Comparison of ENCODE assay signal across 14 mouse cellular contexts in genomic region chr1:39439661-39440548, GRCm38 (mm10). TPM values are rescaled to one million over a fixed set of nuclear protein-coding genes. Genes with fewer than 3 reads are reported as not detected.
A peak's percentile ranks its signal among the peaks of the same experiment; 100 is the strongest.
DNase-seq lines count a peak whose midpoint lies in the region; ATAC-seq and TF ChIP-seq lines count a peak whose summit lies in the region.
"Had no signal": no experiment of that assay in that cellular context is flagged by ENCODE, and none has a peak within 500 bp of the region (broad histone marks: within the 10 kb centered on the region; RNA-seq: fewer than 3 reads in every experiment).

No protein-coding gene starts in this region.

- H3K9me3 ChIP-seq in hindbrain, embryonic 15.5 days = no peaks in the 10 kb centered on the region
- no peaks in the 10 kb centered on the region for H3K9me3 ChIP-seq in hindbrain, embryonic 11.5 days (ENCODE audit: control insufficient read depth, low read length)
- no peaks in the 10 kb centered on the region for H3K9me3 ChIP-seq in neural tube, embryonic 13.5 days
- no peaks in the 10 kb centered on the region for H3K9me3 ChIP-seq in midbrain, postnatal 0 days (ENCODE audit: low read length)
- H3K9me3 ChIP-seq in liver, embryonic 11.5 days (ENCODE audit: control insufficient read depth, low read length) = no peaks in the 10 kb centered on the region
- H3K9me3 ChIP-seq: embryonic facial prominence, embryonic 15.5 days; lung, embryonic 15.5 days had no signal

- ATAC-seq in cerebellum, adult (ENCODE audit: insufficient number of reproducible peaks, low FRiP score, low TSS enrichment) = no peak
- peak; percentile 59 for ATAC-seq in hindbrain, embryonic 15.5 days (ENCODE audit: low FRiP score, low read depth)
- ATAC-seq in hindbrain, embryonic 11.5 days (ENCODE audit: low FRiP score) = no peak
- 0 out of 2 replicates have a peak, but pooled peaks have one; percentile 32 for ATAC-seq in neural tube, embryonic 13.5 days (ENCODE audit: low read depth)
- ATAC-seq in midbrain, postnatal 0 days (ENCODE audit: low FRiP score) = peak; percentile 78
- no peak for ATAC-seq in liver, embryonic 11.5 days (replicated peaks; ENCODE audit: low FRiP score)

- no peak overlapping the region for H3K27ac ChIP-seq in hindbrain, embryonic 15.5 days (replicated peaks)
- H3K27ac ChIP-seq in hindbrain, embryonic 11.5 days (ENCODE audit: low read depth, low read length) = no peak overlapping the region
- H3K27ac ChIP-seq in neural tube, embryonic 13.5 days (replicated peaks) = no peak overlapping the region
- peak overlapping the region; percentile 34; the same call in 1 of the 2 replicates for H3K27ac ChIP-seq in midbrain, postnatal 0 days (ENCODE audit: low read depth, low read length)
- no peak overlapping the region for H3K27ac ChIP-seq in liver, embryonic 11.5 days (ENCODE audit: low read depth, low read length)
- H3K27ac ChIP-seq: embryonic facial prominence, embryonic 15.5 days; kidney, postnatal 0 days; lung, embryonic 15.5 days had no signal

- H3K9ac ChIP-seq in hindbrain, embryonic 15.5 days = no peak overlapping the region
- H3K9ac ChIP-seq in hindbrain, embryonic 11.5 days (ENCODE audit: low read depth, low read length) = no peak overlapping the region
- H3K9ac ChIP-seq in neural tube, embryonic 13.5 days = no peak overlapping the region
- H3K9ac ChIP-seq in midbrain, postnatal 0 days (replicated peaks; ENCODE audit: low read length, poor library complexity, severe bottlenecking) = no peak overlapping the region
- H3K9ac ChIP-seq in liver, embryonic 11.5 days (ENCODE audit: low read depth, low read length) = no peak overlapping the region
- H3K9ac ChIP-seq: embryonic facial prominence, embryonic 15.5 days; lung, embryonic 15.5 days had no signal

- H3K27me3 ChIP-seq in hindbrain, embryonic 15.5 days = no peaks in the 10 kb centered on the region
- H3K27me3 ChIP-seq in hindbrain, embryonic 11.5 days (ENCODE audit: control insufficient read depth, insufficient read depth, low read length) = no peaks in the 10 kb centered on the region
- no peaks in the 10 kb centered on the region for H3K27me3 ChIP-seq in neural tube, embryonic 13.5 days
- H3K27me3 ChIP-seq in midbrain, postnatal 0 days (ENCODE audit: insufficient read depth, low read length) = no peaks in the 10 kb centered on the region
- H3K27me3 ChIP-seq in liver, embryonic 11.5 days (replicated peaks; ENCODE audit: control insufficient read depth, insufficient read depth, low read length) = no peaks in the 10 kb centered on the region
- H3K27me3 ChIP-seq: embryonic facial prominence, embryonic 15.5 days; lung, embryonic 15.5 days had no signal

- peaks cover 23% of the 10 kb centered on the region for H3K4me1 ChIP-seq in hindbrain, embryonic 15.5 days (replicated peaks)
- H3K4me1 ChIP-seq in hindbrain, embryonic 11.5 days (replicated peaks; ENCODE audit: control insufficient read depth, insufficient read depth, low read length) = no peaks in the 10 kb centered on the region
- peaks cover 18% of the 10 kb centered on the region for H3K4me1 ChIP-seq in neural tube, embryonic 13.5 days (replicated peaks)
- peaks cover 17% of the 10 kb centered on the region; the same call in 1 of the 2 replicates for H3K4me1 ChIP-seq in midbrain, postnatal 0 days (ENCODE audit: insufficient read depth, low read length)
- H3K4me1 ChIP-seq in liver, embryonic 11.5 days (replicated peaks; ENCODE audit: control insufficient read depth, insufficient read depth, low read length) = peaks cover 25% of the 10 kb centered on the region

- DNase-seq in cerebellum, postnatal 25 days = peak; percentile 65 to 77
- no peak for DNase-seq in hindbrain, embryonic 11.5 days (ENCODE audit: low spot score)
- DNase-seq in neural tube, embryonic 10.5 days (ENCODE audit: extremely low spot score, low spot score) = no peak
- peak; percentile 73 for DNase-seq in midbrain, postnatal 0 days (ENCODE audit: low spot score)
- DNase-seq in liver, embryonic 11.5 days (ENCODE audit: low spot score) = no peak
- DNase-seq: adrenal gland, postnatal 25 days; B cell, adult 2 months; thymus, postnatal 4 days had no signal

- no peak for TF ChIP-seq CTCF in midbrain, postnatal 0 days (IDR thresholded peaks at IDR 0.05)

- WGBS in hindbrain, embryonic 15.5 days = 65% methylated on average over 12 of the region's 12 CpGs
- WGBS in hindbrain, embryonic 11.5 days = 82% methylated on average over 12 of the region's 12 CpGs
- WGBS in neural tube, embryonic 13.5 days = 78% methylated on average over 12 of the region's 12 CpGs
- 71% methylated on average over 12 of the region's 12 CpGs for WGBS in midbrain, postnatal 0 days
- WGBS in liver, embryonic 11.5 days = 79% methylated on average over 12 of the region's 12 CpGs

- H3K4me2 ChIP-seq in hindbrain, embryonic 15.5 days = no peak overlapping the region
- H3K4me2 ChIP-seq in hindbrain, embryonic 11.5 days (replicated peaks; ENCODE audit: low read depth, low read length) = no peak overlapping the region
- H3K4me2 ChIP-seq in neural tube, embryonic 13.5 days = no peak overlapping the region
- H3K4me2 ChIP-seq in midbrain, postnatal 0 days (ENCODE audit: low read depth, low read length, poor library complexity, severe bottlenecking) = no peak overlapping the region
- no peak overlapping the region for H3K4me2 ChIP-seq in liver, embryonic 11.5 days
- H3K4me2 ChIP-seq: embryonic facial prominence, embryonic 15.5 days; lung, embryonic 15.5 days had no signal

- no peaks in the 10 kb centered on the region for H3K36me3 ChIP-seq in hindbrain, embryonic 15.5 days
- H3K36me3 ChIP-seq in hindbrain, embryonic 11.5 days (ENCODE audit: control insufficient read depth, insufficient read depth, low read length) = no peaks in the 10 kb centered on the region
- no peaks in the 10 kb centered on the region for H3K36me3 ChIP-seq in neural tube, embryonic 13.5 days
- no peaks in the 10 kb centered on the region for H3K36me3 ChIP-seq in midbrain, postnatal 0 days (ENCODE audit: insufficient read depth, low read length)
- no peaks in the 10 kb centered on the region for H3K36me3 ChIP-seq in liver, embryonic 11.5 days (ENCODE audit: control insufficient read depth, insufficient read depth, low read length)
- H3K36me3 ChIP-seq: embryonic facial prominence, embryonic 15.5 days; lung, embryonic 15.5 days had no signal

- H3K4me3 ChIP-seq in hindbrain, embryonic 15.5 days = no peak overlapping the region
- H3K4me3 ChIP-seq in hindbrain, embryonic 11.5 days (ENCODE audit: low read depth, low read length) = no peak overlapping the region
- no peak overlapping the region for H3K4me3 ChIP-seq in neural tube, embryonic 13.5 days
- H3K4me3 ChIP-seq in midbrain, postnatal 0 days (ENCODE audit: low read depth, low read length) = no peak overlapping the region
- no peak overlapping the region for H3K4me3 ChIP-seq in liver, embryonic 11.5 days (ENCODE audit: low read depth, low read length)
- H3K4me3 ChIP-seq: embryonic facial prominence, embryonic 15.5 days; lung, embryonic 15.5 days had no signal

RNA-seq across cellular contexts. Expression of gene Tbc1d8, which starts 38.6 kb away (rescaled TPM):
- polyA plus RNA-seq in hindbrain, embryonic 15.5 days (2015; fragmentation: Nextera tagmentation; extraction: Ambion mirVana) = 10.5 and 11.2 TPM in 2 replicates
- 5.3 and 6.5 TPM in 2 replicates for polyA plus RNA-seq in hindbrain, embryonic 11.5 days (2014; fragmentation: Nextera tagmentation; extraction: Ambion mirVana)
- 10.3 and 10.6 TPM in 2 replicates for polyA plus RNA-seq in neural tube, embryonic 13.5 days (2015; fragmentation: Nextera tagmentation; extraction: Ambion mirVana)
- total RNA-seq in midbrain, postnatal 0 days (2014; rRNA removed) = 18.3 and 20.2 TPM in 2 replicates
- polyA plus RNA-seq in midbrain, postnatal 0 days (2015; fragmentation: Nextera tagmentation; extraction: Ambion mirVana) = 8.5 TPM in 2 replicates
- polyA plus RNA-seq in liver, embryonic 11.5 days (2014; fragmentation: Nextera tagmentation; extraction: Ambion mirVana) = 6.7 and 9.3 TPM in 2 replicates

Comparison
In these comparisons a context has a peak if more than half of its experiments do, and no peak if none do; other contexts are left out.
1. ATAC-seq: peak in hindbrain, embryonic 15.5 days (single experiment), neural tube, embryonic 13.5 days (single experiment) and midbrain, postnatal 0 days (single experiment); none in cerebellum, adult (single experiment), hindbrain, embryonic 11.5 days (single experiment) and liver, embryonic 11.5 days (single experiment).
2. DNase-seq: peak in cerebellum, postnatal 25 days (2 of 2) and midbrain, postnatal 0 days (single experiment); none in hindbrain, embryonic 11.5 days (single experiment), neural tube, embryonic 10.5 days (single experiment) and liver, embryonic 11.5 days (single experiment).